Mouse (Mus musculus): ENCODE measurements around the gene Fdxr. TPM values are rescaled to one million over a fixed set of nuclear protein-coding genes. Genes with fewer than 3 reads are reported as not detected.

The Fdxr gene
- polyA plus RNA-seq, 1 experiment: 32.6 TPM

DNA sequence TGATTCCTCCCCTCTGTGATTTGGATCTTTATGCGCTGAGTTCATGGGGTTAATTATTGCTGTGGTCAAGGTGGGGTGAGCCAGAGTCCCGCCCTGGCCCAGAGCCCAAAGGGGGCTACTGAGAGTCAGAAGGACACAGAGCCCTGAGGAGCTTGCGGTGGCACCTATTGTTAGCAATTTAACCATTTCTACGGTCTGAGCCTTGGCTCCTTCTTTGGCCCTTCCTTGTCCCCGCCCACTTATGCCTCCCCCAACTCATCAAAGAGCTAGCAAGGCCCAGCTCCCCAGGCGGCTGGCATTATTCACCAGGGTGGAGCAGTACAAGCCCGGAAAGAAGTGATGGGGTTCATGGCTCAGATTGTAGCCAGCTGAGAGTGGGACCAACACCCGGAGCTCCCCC, 30.0 kb upstream of the Fdxr start, which contains the start of gene Otop2:
Gene Otop2 (plus strand): TSS at position 301 of the 400 bp plus-strand sequence.
- no peak for TF ChIP-seq CTCF (IDR thresholded peaks at IDR 0.05; ENCODE audit: extremely low read depth, insufficient read depth, low read length)
- no peak for TF ChIP-seq POLR2A (IDR thresholded peaks at IDR 0.05; ENCODE audit: extremely low read depth, insufficient read depth, low read length)
- Histone ChIP-seq H3K4me1 (ENCODE audit: control insufficient read depth, insufficient read depth, low read length) (no peaks in the 10 kb centered on the region), H3K27ac (ENCODE audit: insufficient read depth, low read length) (no peak within 1 kb of the TSS), H3K4me3 (ENCODE audit: insufficient read depth, low read length) (no peak within 1 kb of the TSS)

- H3K27ac ChIP-seq (ENCODE audit: insufficient read depth, low read length): no peak overlapping the region
- TF ChIP-seq CTCF (IDR thresholded peaks at IDR 0.05; ENCODE audit: extremely low read depth, insufficient read depth, low read length) (no peak), POLR2A (IDR thresholded peaks at IDR 0.05; ENCODE audit: extremely low read depth, insufficient read depth, low read length) (no peak)
- no peaks in the 10 kb centered on the region for H3K4me1 ChIP-seq (ENCODE audit: control insufficient read depth, insufficient read depth, low read length)
Observed at GRCm38 (mm10) chr11:115303167-115303566, 26.3 kb upstream of the Fdxr start.

GRCm38 (mm10) chr11:115301351-115301750, 24.5 kb upstream of the Fdxr start:
- no peak for TF ChIP-seq CTCF (IDR thresholded peaks at IDR 0.05; ENCODE audit: extremely low read depth, insufficient read depth, low read length)
- TF ChIP-seq POLR2A (IDR thresholded peaks at IDR 0.05; ENCODE audit: extremely low read depth, insufficient read depth, low read length): no peak
- no peak overlapping the region for H3K4me3 ChIP-seq (ENCODE audit: insufficient read depth, low read length)
- H3K27ac ChIP-seq (ENCODE audit: insufficient read depth, low read length): no peak overlapping the region
- H3K4me1 ChIP-seq (ENCODE audit: control insufficient read depth, insufficient read depth, low read length): no peaks in the 10 kb centered on the region

More at GRCm38 (mm10) chr11:115303167-115303566, 26.3 kb upstream of the Fdxr start:
- no peak overlapping the region for H3K4me3 ChIP-seq (ENCODE audit: insufficient read depth, low read length)

GRCm38 (mm10) chr11:115300745-115301144, 23.9 kb upstream of the Fdxr start:
- H3K27ac ChIP-seq (ENCODE audit: insufficient read depth, low read length): no peak overlapping the region
- TF ChIP-seq CTCF (IDR thresholded peaks at IDR 0.05; ENCODE audit: extremely low read depth, insufficient read depth, low read length) (no peak), POLR2A (IDR thresholded peaks at IDR 0.05; ENCODE audit: extremely low read depth, insufficient read depth, low read length) (no peak)
- no peak overlapping the region for H3K4me3 ChIP-seq (ENCODE audit: insufficient read depth, low read length)
- no peaks in the 10 kb centered on the region for H3K4me1 ChIP-seq (ENCODE audit: control insufficient read depth, insufficient read depth, low read length)

DNA sequence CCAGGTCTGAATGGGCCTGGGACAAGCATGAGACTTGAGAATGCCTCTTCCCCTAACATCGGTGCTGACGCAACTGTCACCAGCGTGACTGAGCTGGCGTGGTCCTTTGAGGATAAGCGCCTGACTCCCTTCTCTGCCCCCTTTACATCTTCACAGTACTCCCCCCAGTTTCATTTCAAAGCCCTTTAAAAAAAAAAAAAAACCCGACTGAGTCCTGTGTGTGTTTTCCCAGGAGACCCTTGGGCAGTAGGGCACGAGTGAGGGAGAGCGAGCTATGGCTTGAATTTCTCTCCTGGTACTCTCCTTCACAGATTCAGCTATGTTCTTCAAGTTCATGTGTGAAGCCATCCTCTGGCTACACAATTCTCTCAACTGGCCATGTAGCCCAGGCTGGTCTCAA, 21.3 kb upstream of the Fdxr start:
- no peak for TF ChIP-seq CTCF (IDR thresholded peaks at IDR 0.05; ENCODE audit: extremely low read depth, insufficient read depth, low read length)
- TF ChIP-seq POLR2A (IDR thresholded peaks at IDR 0.05; ENCODE audit: extremely low read depth, insufficient read depth, low read length): no peak
- Histone ChIP-seq H3K4me3 (ENCODE audit: insufficient read depth, low read length) (no peak overlapping the region), H3K27ac (ENCODE audit: insufficient read depth, low read length) (no peak overlapping the region), H3K4me1 (ENCODE audit: control insufficient read depth, insufficient read depth, low read length) (no peaks in the 10 kb centered on the region)

DNA sequence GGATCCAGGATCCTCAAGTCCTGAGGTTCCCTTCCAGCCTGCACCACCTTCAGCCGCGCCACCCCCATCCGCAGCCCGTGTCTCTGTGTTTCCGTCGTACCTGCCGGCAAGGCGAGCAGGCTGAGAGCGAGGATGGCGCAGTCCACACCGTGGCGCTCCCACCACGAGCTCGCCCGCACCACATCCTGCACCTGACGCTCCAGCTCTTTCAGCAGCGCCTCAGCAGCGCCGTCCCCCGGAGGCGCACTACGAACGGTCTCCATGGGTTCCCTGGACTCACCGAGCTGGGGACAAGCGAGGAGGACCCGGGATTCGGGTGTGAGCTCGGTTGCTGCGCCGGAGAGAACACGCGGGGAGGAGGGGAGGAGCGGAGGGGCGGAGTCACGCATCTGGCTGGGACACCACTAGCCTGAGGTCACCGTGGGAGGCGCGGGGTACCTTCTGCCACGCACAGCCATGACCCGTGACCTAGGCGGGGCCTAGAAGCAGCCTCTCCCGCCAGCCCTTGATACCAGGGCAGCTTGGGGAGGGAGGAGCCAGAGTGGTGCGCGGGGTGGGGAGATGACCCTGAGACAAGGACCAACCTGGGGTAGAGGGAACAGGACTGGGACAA, 20.5 kb upstream of the Fdxr start, which contains the start of gene Fads6:
Gene Fads6 (minus strand): TSS at position 450 of the 613 bp plus-strand sequence.
- Histone ChIP-seq H3K4me3 (ENCODE audit: insufficient read depth, low read length) (peak within 1 kb of the TSS; percentile 47), H3K4me1 (ENCODE audit: control insufficient read depth, insufficient read depth, low read length) (no peaks in the 10 kb centered on the region), H3K27ac (ENCODE audit: insufficient read depth, low read length) (0 out of 2 replicates have a peak within 1 kb of the TSS, but pooled peaks have one; percentile 8)
- peak; percentile 48; the same call in 1 of the 2 replicates for TF ChIP-seq POLR2A (IDR thresholded peaks at IDR 0.05; ENCODE audit: extremely low read depth, insufficient read depth, low read length)
- TF ChIP-seq CTCF (IDR thresholded peaks at IDR 0.05; ENCODE audit: extremely low read depth, insufficient read depth, low read length): peak; percentile 24; the same call in 1 of the 2 replicates

- Histone ChIP-seq H3K4me3 (ENCODE audit: insufficient read depth, low read length) (peak overlapping the region; percentile 47), H3K4me1 (ENCODE audit: control insufficient read depth, insufficient read depth, low read length) (no peaks in the 10 kb centered on the region), H3K27ac (ENCODE audit: insufficient read depth, low read length) (no peak overlapping the region)
- TF ChIP-seq POLR2A (IDR thresholded peaks at IDR 0.05; ENCODE audit: extremely low read depth, insufficient read depth, low read length) (no peak), CTCF (IDR thresholded peaks at IDR 0.05; ENCODE audit: extremely low read depth, insufficient read depth, low read length) (no peak)
Observed at GRCm38 (mm10) chr11:115296471-115297210, 19.8 kb upstream of the Fdxr start.

DNA sequence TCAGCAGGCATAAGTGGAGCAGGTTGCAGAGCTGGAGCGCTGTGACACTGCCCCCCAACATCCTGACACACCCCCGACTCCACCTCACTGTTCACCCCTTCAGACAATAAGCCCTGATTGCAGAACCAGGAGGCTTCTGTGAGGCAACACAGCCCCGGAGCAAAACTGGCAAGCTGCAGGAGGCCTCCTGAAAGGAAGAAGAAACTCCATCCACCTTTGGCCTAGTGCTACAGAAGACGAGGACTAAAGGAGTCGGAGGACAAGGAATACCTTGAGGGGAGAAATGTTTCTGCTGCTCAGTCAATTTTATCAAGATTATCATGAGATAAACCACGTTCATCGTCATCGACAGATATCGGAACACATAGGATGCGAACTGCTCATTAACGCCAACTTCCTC, 19.1 kb upstream of the Fdxr start:
- Histone ChIP-seq H3K4me1 (ENCODE audit: control insufficient read depth, insufficient read depth, low read length) (no peaks in the 10 kb centered on the region), H3K27ac (ENCODE audit: insufficient read depth, low read length) (no peak overlapping the region), H3K4me3 (ENCODE audit: insufficient read depth, low read length) (no peak overlapping the region; the same call in 1 of the 2 replicates)
- TF ChIP-seq CTCF (IDR thresholded peaks at IDR 0.05; ENCODE audit: extremely low read depth, insufficient read depth, low read length) (no peak), POLR2A (IDR thresholded peaks at IDR 0.05; ENCODE audit: extremely low read depth, insufficient read depth, low read length) (no peak)

DNA sequence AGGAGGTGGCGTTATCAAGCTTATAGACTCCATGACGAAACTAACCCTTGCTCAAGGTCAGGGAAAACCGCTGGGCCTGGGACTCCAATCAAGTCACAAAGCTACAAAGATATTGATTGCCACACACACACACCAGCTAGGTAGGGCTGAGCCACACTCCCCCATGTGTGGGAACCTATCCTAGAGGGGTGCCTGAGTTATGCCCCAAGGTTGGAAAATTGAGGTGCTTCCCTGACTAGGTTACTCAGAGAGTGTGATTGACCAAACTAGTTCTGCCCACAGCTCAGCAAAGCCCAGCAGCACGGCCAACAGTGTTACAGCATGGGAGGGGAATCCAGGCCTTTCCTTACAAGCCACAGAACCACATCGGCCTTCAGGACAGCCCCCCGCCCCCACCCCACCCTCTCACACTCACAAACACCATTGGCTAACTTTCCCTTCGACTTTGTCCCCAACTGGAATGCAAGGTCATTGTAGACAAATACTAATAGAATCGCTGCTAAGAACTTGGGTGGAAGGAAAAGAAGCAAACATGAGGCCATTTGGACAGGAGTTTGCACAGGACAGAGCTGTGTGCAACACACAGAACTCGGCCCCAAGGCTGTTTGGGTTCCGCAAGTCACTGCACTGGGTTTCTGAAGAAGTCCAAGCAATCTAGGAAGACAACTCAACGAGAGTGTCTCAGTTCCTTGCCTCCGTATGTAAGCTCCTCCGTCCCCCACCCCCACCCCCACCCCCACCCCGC, 16.0 kb upstream of the Fdxr start:
- H3K4me3 ChIP-seq (ENCODE audit: insufficient read depth, low read length): no peak overlapping the region
- H3K4me1 ChIP-seq (ENCODE audit: control insufficient read depth, insufficient read depth, low read length): no peaks in the 10 kb centered on the region
- H3K27ac ChIP-seq (ENCODE audit: insufficient read depth, low read length): no peak overlapping the region
- TF ChIP-seq POLR2A (IDR thresholded peaks at IDR 0.05; ENCODE audit: extremely low read depth, insufficient read depth, low read length) (no peak), CTCF (IDR thresholded peaks at IDR 0.05; ENCODE audit: extremely low read depth, insufficient read depth, low read length) (no peak)
